Mouse (Mus musculus): ENCODE measurements around the gene Capn7. TPM values are rescaled to one million over a fixed set of nuclear protein-coding genes. Genes with fewer than 3 reads are reported as not detected.

The Capn7 gene
- total and polyA plus RNA-seq, 3 experiments: 23.2 to 83.7 (median 30.0) TPM

DNA sequence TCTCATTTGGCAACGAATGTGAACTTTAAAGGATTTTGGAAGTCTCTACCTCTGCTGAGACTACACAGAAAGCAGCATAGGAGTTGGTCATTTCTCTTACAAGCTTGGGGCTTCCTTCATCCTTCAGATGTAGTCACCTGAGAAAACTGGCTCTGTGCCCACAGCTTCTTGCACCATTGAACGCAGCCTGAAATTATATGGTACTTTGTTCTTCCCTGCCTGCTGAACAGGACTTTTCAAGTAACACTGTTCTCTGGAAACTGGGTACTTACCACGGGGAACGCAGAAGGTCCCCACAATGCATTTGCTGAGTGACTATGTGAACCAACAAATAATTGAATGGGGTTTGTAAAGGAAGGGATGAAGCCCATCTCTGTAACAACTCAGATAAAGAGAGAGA is 13.2 kb upstream of the Capn7 start:
- Histone ChIP-seq H3K27me3 (ENCODE audit: control insufficient read depth in 1 of 2, insufficient read depth in 2 of 2, low read length in 2 of 2) (no peaks in the 10 kb centered on the region), H3K9ac (ENCODE audit: control insufficient read depth, low read depth, low read length, poor library complexity, severe bottlenecking) (peak overlapping the region; percentile 61), H3K36me3 (ENCODE audit: control insufficient read depth in 1 of 2, insufficient read depth in 2 of 2, low read length in 2 of 2) (peaks cover 0 to 7% of the 10 kb centered on the region in 2 experiments; a peak in 2 of 4 replicates), H3K9me3 (replicated peaks; ENCODE audit: insufficient read depth, low read length) (no peaks in the 10 kb centered on the region), H3K4me3 (ENCODE audit: control insufficient read depth in 1 of 2, insufficient read depth in 1 of 2, low read depth in 2 of 2, low read length in 2 of 2) (peak overlapping the region; percentile 57 to 64), H3K27ac (ENCODE audit: control insufficient read depth, low read depth, low read length) (peak overlapping the region; percentile 76), H3K4me1 (ENCODE audit: control insufficient read depth in 1 of 2, insufficient read depth in 2 of 2, low read length in 2 of 2) (peaks cover 4 to 5% of the 10 kb centered on the region in 2 experiments), H3K79me2 (ENCODE audit: control insufficient read depth, insufficient read depth, low read length, poor library complexity) (no peaks in the 10 kb centered on the region)
- peak; percentile 35 for DNase-seq (ENCODE audit: low read depth, low spot score)
- no peak for TF ChIP-seq TBP (IDR thresholded peaks at IDR 0.05; ENCODE audit: low read depth, low read length)
- no peak for TF ChIP-seq ZMIZ1 (IDR thresholded peaks at IDR 0.05; ENCODE audit: low read depth, low read length)
- TF ChIP-seq POLR2A (IDR thresholded peaks at IDR 0.05; ENCODE audit: control insufficient read depth in 1 of 2, insufficient read depth in 1 of 2, low read depth in 1 of 2, low read length in 2 of 2, poor library complexity in 1 of 2): no peak
- TF ChIP-seq CHD2 (IDR thresholded peaks at IDR 0.05; ENCODE audit: low read length): no peak
- TF ChIP-seq JUND (IDR thresholded peaks at IDR 0.05; ENCODE audit: low read depth, low read length): no peak
- TF ChIP-seq MAZ (IDR thresholded peaks at IDR 0.05; ENCODE audit: low read depth, low read length): no peak
- TF ChIP-seq TAL1 (IDR thresholded peaks at IDR 0.05; ENCODE audit: low read length): no peak
- no peak for TF ChIP-seq EP300 (IDR thresholded peaks at IDR 0.05; ENCODE audit: low read depth in 1 of 2, low read length in 2 of 2)

DNA sequence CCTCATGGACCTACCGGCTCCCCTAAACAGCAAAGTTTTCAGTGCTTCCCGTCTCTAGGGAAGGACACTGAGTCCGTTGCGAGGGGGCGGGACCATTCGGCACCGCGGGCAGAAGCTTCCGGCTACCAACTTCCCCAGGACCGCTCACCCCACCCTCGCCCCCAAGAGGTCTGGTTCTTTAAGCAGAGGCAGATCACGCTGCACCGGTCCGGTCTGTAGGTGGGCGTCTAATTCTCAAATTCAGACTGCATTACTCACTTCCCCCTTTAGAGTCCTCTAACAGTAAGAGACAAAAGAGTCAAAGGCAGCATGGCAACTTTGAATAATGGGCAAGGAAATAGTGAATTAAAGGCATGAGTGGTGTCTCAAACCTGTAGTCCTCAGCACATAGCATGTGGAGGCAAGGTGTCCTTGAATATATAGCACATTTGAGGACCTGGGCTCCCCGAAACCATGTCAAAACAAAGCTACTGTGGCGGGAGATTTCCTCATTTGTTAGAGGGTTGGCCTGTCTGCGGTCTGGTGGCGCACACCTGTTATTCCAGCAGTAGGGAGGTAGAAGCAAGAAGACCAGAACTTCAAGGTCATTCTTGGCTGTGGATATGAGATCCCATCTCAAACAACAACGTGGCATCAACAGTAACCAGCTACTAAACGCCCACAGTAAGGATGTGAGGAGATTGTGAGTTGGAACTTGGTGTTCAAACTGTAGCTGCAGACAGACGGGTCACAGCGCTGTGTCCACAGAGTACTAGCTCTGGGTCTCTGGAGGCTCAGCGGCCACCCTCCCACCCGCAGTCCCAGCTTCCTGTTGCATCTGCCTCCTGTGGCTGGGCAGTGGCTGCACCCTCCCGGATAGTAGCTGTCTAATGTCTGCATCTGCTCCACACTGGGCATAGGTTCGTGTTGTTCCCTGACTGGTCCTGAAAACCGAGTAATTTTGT is 12.3 kb upstream of the Capn7 start, which contains the start of gene Dnah1:
Gene Dnah1 (minus strand): TSS at position 48 of the 944 bp plus-strand sequence.
- peak within 1 kb of the TSS; percentile 76 for H3K27ac ChIP-seq (ENCODE audit: control insufficient read depth, low read depth, low read length)
- H3K27me3 ChIP-seq (ENCODE audit: control insufficient read depth in 1 of 2, insufficient read depth in 2 of 2, low read length in 2 of 2): no peaks in the 10 kb centered on the region
- peak; percentile 6; the same call in 1 of the 2 replicates for TF ChIP-seq TBP (IDR thresholded peaks at IDR 0.05; ENCODE audit: low read depth, low read length)
- TF ChIP-seq SIN3A (IDR thresholded peaks at IDR 0.05; ENCODE audit: low read length): peak; percentile 70; the same call in 1 of the 2 replicates
- no peak for TF ChIP-seq ETS1 (IDR thresholded peaks at IDR 0.05; ENCODE audit: low read depth, low read length)
- 0 out of 2 replicates have a peak, but pooled peaks have one; percentile 46 for TF ChIP-seq ELF1 (IDR thresholded peaks at IDR 0.05; ENCODE audit: low read depth, low read length)
- TF ChIP-seq NRF1 (IDR thresholded peaks at IDR 0.05; ENCODE audit: insufficient read depth, low read depth, low read length, poor library complexity, severe bottlenecking): no peak
- peak; percentile 16; the same call in 1 of the 2 replicates for TF ChIP-seq MXI1 (IDR thresholded peaks at IDR 0.05; ENCODE audit: low read depth, low read length)
- peak; percentile 61; the same call in 1 of the 2 replicates for TF ChIP-seq HCFC1 (IDR thresholded peaks at IDR 0.05; ENCODE audit: low read depth, low read length)
- TF ChIP-seq USF2 (IDR thresholded peaks at IDR 0.05; ENCODE audit: borderline replicate concordance in 1 of 2, insufficient read depth in 1 of 2, low read depth in 1 of 2, low read length in 2 of 2): no peak
- no peak for TF ChIP-seq CHD2 (IDR thresholded peaks at IDR 0.05; ENCODE audit: low read length)
- TF ChIP-seq POLR2AphosphoS2 (IDR thresholded peaks at IDR 0.05; ENCODE audit: low read length): peak; percentile 47; the same call in 1 of the 2 replicates
- 0 out of 2 replicates have a peak, but pooled peaks have one; percentile 62 for TF ChIP-seq ZMIZ1 (IDR thresholded peaks at IDR 0.05; ENCODE audit: low read depth, low read length)
- TF ChIP-seq MAZ (IDR thresholded peaks at IDR 0.05; ENCODE audit: low read depth, low read length): peak; percentile 62; the same call in 1 of the 2 replicates
- 0 out of 2 replicates have a peak, but pooled peaks have one; percentile 12 for TF ChIP-seq USF1 (IDR thresholded peaks at IDR 0.05; ENCODE audit: low read depth, low read length)
- no peak for TF ChIP-seq RCOR1 (IDR thresholded peaks at IDR 0.05; ENCODE audit: low read depth, low read length)
- TF ChIP-seq MYC (IDR thresholded peaks at IDR 0.05; ENCODE audit: low read depth, low read length): peak; percentile 82
- TF ChIP-seq CHD1 (IDR thresholded peaks at IDR 0.05; ENCODE audit: low read depth, low read length): 0 out of 2 replicates have a peak, but pooled peaks have one; percentile 36
- TF ChIP-seq TAL1 (IDR thresholded peaks at IDR 0.05; ENCODE audit: low read length): peak; percentile 13; the same call in 1 of the 2 replicates
- no peak for TF ChIP-seq JUND (IDR thresholded peaks at IDR 0.05; ENCODE audit: low read depth, low read length)
- 0 out of 4 replicates have a peak, but pooled peaks of 1 of the 2 experiments have one; percentile 2 for TF ChIP-seq EP300 (IDR thresholded peaks at IDR 0.05; ENCODE audit: low read depth in 1 of 2, low read length in 2 of 2)
- TF ChIP-seq POLR2A (IDR thresholded peaks at IDR 0.05; ENCODE audit: control insufficient read depth in 1 of 2, insufficient read depth in 1 of 2, low read depth in 1 of 2, low read length in 2 of 2, poor library complexity in 1 of 2): peak; percentile 11 to 71; a peak in 2 of 4 replicates
- TF ChIP-seq E2F4 (IDR thresholded peaks at IDR 0.05; ENCODE audit: borderline replicate concordance, low read depth, low read length): no peak
- 0 out of 2 replicates have a peak, but pooled peaks have one; percentile 9 for TF ChIP-seq TCF12 (IDR thresholded peaks at IDR 0.05; ENCODE audit: low read depth, low read length)
- peak; percentile 38 for TF ChIP-seq NELFE (IDR thresholded peaks at IDR 0.05; ENCODE audit: low read depth, low read length)
- TF ChIP-seq MYB (IDR thresholded peaks at IDR 0.05; ENCODE audit: low read depth, low read length): no peak
- TF ChIP-seq MAX (IDR thresholded peaks at IDR 0.05; ENCODE audit: low read length): peak; percentile 54
- peak within 1 kb of the TSS; percentile 57 to 64 for H3K4me3 ChIP-seq (ENCODE audit: control insufficient read depth in 1 of 2, insufficient read depth in 1 of 2, low read depth in 2 of 2, low read length in 2 of 2)
- peak within 1 kb of the TSS; percentile 61 for H3K9ac ChIP-seq (ENCODE audit: control insufficient read depth, low read depth, low read length, poor library complexity, severe bottlenecking)
- H3K79me2 ChIP-seq (ENCODE audit: control insufficient read depth, insufficient read depth, low read length, poor library complexity): no peaks in the 10 kb centered on the region
- peaks cover 4 to 5% of the 10 kb centered on the region in 2 experiments for H3K4me1 ChIP-seq (ENCODE audit: control insufficient read depth in 1 of 2, insufficient read depth in 2 of 2, low read length in 2 of 2)
- peak; percentile 86 for DNase-seq (ENCODE audit: low read depth, low spot score)
- H3K36me3 ChIP-seq (ENCODE audit: control insufficient read depth in 1 of 2, insufficient read depth in 2 of 2, low read length in 2 of 2): peaks cover 0 to 7% of the 10 kb centered on the region in 2 experiments; a peak in 2 of 4 replicates
- H3K9me3 ChIP-seq (replicated peaks; ENCODE audit: insufficient read depth, low read length): no peaks in the 10 kb centered on the region

All from MEL (cell line).